Mouse (Mus musculus) intestine, embryonic 16.5 days (tissue): ENCODE data around the gene Cdr2l. TPM values are rescaled to one million over a fixed set of nuclear protein-coding genes. Genes with fewer than 3 reads are reported as not detected.

Experiments
- ATAC-seq: fragments of 200-750 bp; cut with Nextera tagmentation; 2 replicates; pipeline ENCODE4 v1.8.0; 2017; ENCODE audit warnings: moderate TSS enrichment, moderate library complexity
- H3K27ac ChIP-seq: fragments of 300-500 bp; sonication (generic); 2 replicates; pipeline ENCODE4 v1.5.1; 2014; ENCODE audit warnings: mild to moderate bottlenecking, low read length
- H3K27me3 ChIP-seq: fragments of 300-500 bp; sonication (generic); replicated peaks from 2 replicates; pipeline ENCODE4 v1.6.1; 2014; ENCODE audit warnings: low read length, control low read depth, mixed read lengths; ENCODE audit not compliant: control insufficient read depth, insufficient read depth
- H3K36me3 ChIP-seq: fragments of 300-500 bp; sonication (generic); 2 replicates; pipeline ENCODE4 v1.6.1; 2014; ENCODE audit warnings: low read length, control low read depth; ENCODE audit not compliant: control insufficient read depth, insufficient read depth
- H3K4me1 ChIP-seq: fragments of 300-500 bp; sonication (generic); 2 replicates; pipeline ENCODE4 v1.6.1; 2014; ENCODE audit warnings: low read length, control low read depth, mixed read lengths; ENCODE audit not compliant: control insufficient read depth, insufficient read depth
- H3K4me2 ChIP-seq: fragments of 300-500 bp; sonication (generic); 2 replicates; pipeline ENCODE4 v1.6.1; 2014; ENCODE audit warnings: low read depth, low read length, control low read depth
- H3K4me3 ChIP-seq: fragments of 300-500 bp; sonication (generic); 2 replicates; pipeline ENCODE4 v1.5.1; 2014; ENCODE audit warnings: mild to moderate bottlenecking, low read length
- H3K9ac ChIP-seq: fragments of 300-500 bp; sonication (generic); 2 replicates; pipeline ENCODE4 v1.6.1; 2014; ENCODE audit warnings: low read depth, low read length
- H3K9me3 ChIP-seq: fragments of 300-500 bp; sonication (generic); 2 replicates; pipeline ENCODE4 v1.6.1; 2016; ENCODE audit warnings: low read length, control low read depth; ENCODE audit not compliant: control insufficient read depth
- WGBS: fragments of 180-500 bp; shearing (Covaris S2); extraction: QIAGEN DNeasy Blood & Tissue Kit; methylation state at CpG from one replicate; pipeline ENCODE4 v1.1.7; 2014; 5-methylcytosine and 5-hydroxymethylcytosine counted together
- polyA plus RNA-seq: library from polyadenylated mRNA; unstranded; fragments of >200 nt; fragmentation: Nextera tagmentation; extraction: Ambion mirVana; gene quantifications from 2 replicates; pipeline ENCODE4 v1.2.1, GENCODE M21; 2015

Cdr2l gene
- polyA plus RNA-seq: 4.6 and 5.1 TPM in 2 replicates

DNA sequence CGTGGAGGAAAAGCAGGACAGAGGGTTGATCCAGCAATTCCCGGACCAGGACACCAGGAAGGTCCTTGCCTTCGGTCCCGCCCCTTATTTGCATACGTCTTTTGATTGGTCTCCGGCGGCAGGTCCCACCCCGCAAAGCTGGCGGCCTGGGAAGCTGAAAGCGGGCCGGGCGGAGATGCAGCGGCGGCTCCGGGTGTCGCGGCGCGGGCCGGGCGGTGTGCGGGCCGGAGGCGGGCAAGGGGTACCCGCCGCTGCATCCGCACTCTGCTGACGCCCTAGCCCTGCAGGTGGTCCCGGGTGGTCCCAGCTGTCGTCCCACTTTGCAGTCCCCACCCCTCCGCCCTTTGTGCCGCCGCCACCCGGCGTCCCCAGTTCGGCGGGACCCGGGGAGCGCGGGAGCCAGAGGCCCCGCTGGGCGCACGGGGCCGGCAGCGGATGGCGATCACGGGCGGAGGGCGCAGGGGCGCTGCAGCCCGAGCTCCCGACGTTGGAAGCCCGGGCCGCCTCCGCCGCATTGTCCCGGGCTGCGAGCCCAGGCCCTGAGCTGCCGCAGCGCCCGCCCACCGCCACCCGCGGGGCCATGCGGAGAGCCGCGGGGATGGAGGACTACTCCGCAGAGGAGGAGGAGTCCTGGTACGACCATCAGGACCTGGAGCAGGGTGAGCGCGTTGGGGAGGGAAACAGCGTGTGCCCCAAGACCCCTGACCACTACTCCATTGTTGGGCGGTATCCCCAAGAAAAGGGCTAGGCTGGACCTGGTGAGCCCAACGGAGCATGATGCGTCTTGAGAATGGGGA lies at the start of gene Cdr2l:
Gene Cdr2l, plus strand, starts transcription at position 174 of the 797 bp plus-strand sequence.
- Histone ChIP-seq H3K9ac (peak within 1 kb of the TSS; percentile 85), H3K27me3 (no peaks in the 10 kb centered on the region), H3K36me3 (no peaks in the 10 kb centered on the region), H3K9me3 (0 out of 2 replicates have a peak, but pooled peaks cover 2% of the 10 kb centered on the region), H3K4me2 (peak within 1 kb of the TSS; percentile 82), H3K4me3 (peak within 1 kb of the TSS; percentile 78), H3K27ac (peak within 1 kb of the TSS; percentile 83), H3K4me1 (peaks cover 27% of the 10 kb centered on the region)
- ATAC-seq: peak; percentile 96
- WGBS: 0% methylated on average over 69 of the region's 76 CpGs

DNA sequence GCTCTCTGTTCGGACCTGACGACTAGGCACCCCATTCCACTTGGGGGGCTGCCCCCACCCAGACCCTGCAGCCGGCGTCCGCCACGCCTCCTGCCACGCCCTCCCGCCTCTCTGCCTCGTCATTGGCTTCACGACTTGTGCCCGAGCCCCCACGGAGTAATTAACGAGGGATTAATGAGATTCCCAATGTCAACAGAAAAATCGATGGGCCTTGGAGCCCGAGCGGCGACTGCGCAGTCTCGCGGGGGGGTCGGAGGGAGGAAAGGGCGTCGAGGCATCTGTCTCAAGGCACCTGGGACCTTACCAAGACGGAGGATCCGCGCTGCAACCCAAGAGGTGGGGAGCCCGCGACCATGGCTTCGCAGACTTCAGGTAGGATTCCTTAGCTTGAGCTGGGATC lies 47.2 kb upstream of the Cdr2l start, which contains the start of gene Otop3:
Gene Otop3, plus strand, starts transcription at position 201 of the 400 bp plus-strand sequence.
- peaks cover 11% of the 10 kb centered on the region for H3K4me1 ChIP-seq
- H3K9me3 ChIP-seq: no peaks in the 10 kb centered on the region
- peak within 1 kb of the TSS; percentile 23; the same call in 1 of the 2 replicates for H3K4me3 ChIP-seq
- no peak within 1 kb of the TSS for H3K27ac ChIP-seq
- 5% methylated on average over 29 of the region's 29 CpGs for WGBS
- peak within 1 kb of the TSS; percentile 43 for H3K4me2 ChIP-seq
- no peak within 1 kb of the TSS for H3K9ac ChIP-seq
- peaks cover 38% of the 10 kb centered on the region for H3K27me3 ChIP-seq
- H3K36me3 ChIP-seq: no peaks in the 10 kb centered on the region
- ATAC-seq: no peak

GRCm38 (mm10) chr11:115335223-115335622 lies 46.5 kb upstream of the Cdr2l start:
- Histone ChIP-seq H3K36me3 (no peaks in the 10 kb centered on the region), H3K27me3 (peaks cover 38% of the 10 kb centered on the region), H3K9me3 (no peaks in the 10 kb centered on the region), H3K4me2 (peak overlapping the region; percentile 43; the same call in 1 of the 2 replicates), H3K4me1 (peaks cover 11% of the 10 kb centered on the region), H3K9ac (no peak overlapping the region), H3K27ac (no peak overlapping the region), H3K4me3 (no peak overlapping the region)
- no peak for ATAC-seq
- WGBS: 52% methylated on average over 12 of the region's 12 CpGs

- 17% methylated on average over 6 of the region's 6 CpGs for WGBS
- no peak overlapping the region for H3K4me3 ChIP-seq
- no peak for ATAC-seq
Observed at GRCm38 (mm10) chr11:115336115-115336514, 45.6 kb upstream of the Cdr2l start.

GRCm38 (mm10) chr11:115337350-115337749 lies 44.4 kb upstream of the Cdr2l start:
- Histone ChIP-seq H3K27me3 (peaks cover 34% of the 10 kb centered on the region), H3K27ac (no peak overlapping the region), H3K9ac (no peak overlapping the region), H3K4me3 (no peak overlapping the region), H3K36me3 (no peaks in the 10 kb centered on the region), H3K9me3 (no peaks in the 10 kb centered on the region), H3K4me2 (no peak overlapping the region), H3K4me1 (peaks cover 11% of the 10 kb centered on the region)
- 49% methylated on average over 3 of the region's 3 CpGs for WGBS
- ATAC-seq: peak; percentile 74

More at GRCm38 (mm10) chr11:115336115-115336514, 45.6 kb upstream of the Cdr2l start:
- Histone ChIP-seq H3K27ac (no peak overlapping the region), H3K9ac (no peak overlapping the region), H3K36me3 (no peaks in the 10 kb centered on the region), H3K27me3 (peaks cover 38% of the 10 kb centered on the region), H3K9me3 (no peaks in the 10 kb centered on the region), H3K4me2 (no peak overlapping the region), H3K4me1 (peaks cover 11% of the 10 kb centered on the region)

GRCm38 (mm10) chr11:115337826-115338225 lies 43.9 kb upstream of the Cdr2l start:
- H3K36me3 ChIP-seq: no peaks in the 10 kb centered on the region
- peaks cover 33% of the 10 kb centered on the region for H3K27me3 ChIP-seq
- H3K9me3 ChIP-seq: no peaks in the 10 kb centered on the region
- no peak overlapping the region for H3K27ac ChIP-seq
- H3K4me3 ChIP-seq: no peak overlapping the region
- 0 out of 2 replicates have a peak, but pooled peaks have one; percentile 34 for ATAC-seq
- no peak overlapping the region for H3K9ac ChIP-seq
- 33% methylated on average over 1 of the region's 1 CpGs for WGBS
- no peak overlapping the region for H3K4me2 ChIP-seq
- peaks cover 11% of the 10 kb centered on the region for H3K4me1 ChIP-seq

- Histone ChIP-seq H3K9me3 (no peaks in the 10 kb centered on the region), H3K9ac (no peak overlapping the region), H3K27ac (no peak overlapping the region), H3K27me3 (peaks cover 14% of the 10 kb centered on the region), H3K36me3 (no peaks in the 10 kb centered on the region), H3K4me3 (no peak overlapping the region), H3K4me1 (peaks cover 14% of the 10 kb centered on the region), H3K4me2 (no peak overlapping the region)
- ATAC-seq: no peak
- WGBS: 64% methylated on average over 2 of the region's 2 CpGs
Observed at GRCm38 (mm10) chr11:115341246-115341645, 40.5 kb upstream of the Cdr2l start.

DNA sequence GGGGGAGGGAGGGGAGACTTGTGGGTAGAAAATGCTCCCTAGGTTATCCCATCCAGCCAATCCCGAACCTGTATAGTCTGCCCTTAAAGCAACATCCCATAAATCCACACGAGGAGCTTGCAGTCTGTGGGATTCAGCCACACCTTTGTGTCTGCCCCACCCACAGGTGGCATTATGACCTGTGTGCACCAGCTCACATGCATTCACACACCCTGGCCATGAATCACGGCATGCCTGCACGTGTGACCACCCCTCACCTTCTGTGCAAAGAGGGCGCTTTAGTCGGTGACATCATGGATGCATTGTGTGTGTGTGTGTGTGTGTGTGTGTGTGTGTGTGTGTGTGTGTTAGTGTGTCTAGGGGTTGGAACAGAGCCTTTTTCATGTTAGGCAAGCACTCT lies 39.9 kb upstream of the Cdr2l start:
- 0 out of 2 replicates have a peak, but pooled peaks have one; percentile 25 for ATAC-seq
- no peaks in the 10 kb centered on the region for H3K36me3 ChIP-seq
- 64% methylated on average over 6 of the region's 6 CpGs for WGBS
- no peak overlapping the region for H3K4me3 ChIP-seq
- H3K27ac ChIP-seq: no peak overlapping the region
- H3K27me3 ChIP-seq: peaks cover 12% of the 10 kb centered on the region
- no peak overlapping the region for H3K9ac ChIP-seq
- H3K4me1 ChIP-seq: peaks cover 21% of the 10 kb centered on the region
- no peaks in the 10 kb centered on the region for H3K9me3 ChIP-seq
- no peak overlapping the region for H3K4me2 ChIP-seq

DNA sequence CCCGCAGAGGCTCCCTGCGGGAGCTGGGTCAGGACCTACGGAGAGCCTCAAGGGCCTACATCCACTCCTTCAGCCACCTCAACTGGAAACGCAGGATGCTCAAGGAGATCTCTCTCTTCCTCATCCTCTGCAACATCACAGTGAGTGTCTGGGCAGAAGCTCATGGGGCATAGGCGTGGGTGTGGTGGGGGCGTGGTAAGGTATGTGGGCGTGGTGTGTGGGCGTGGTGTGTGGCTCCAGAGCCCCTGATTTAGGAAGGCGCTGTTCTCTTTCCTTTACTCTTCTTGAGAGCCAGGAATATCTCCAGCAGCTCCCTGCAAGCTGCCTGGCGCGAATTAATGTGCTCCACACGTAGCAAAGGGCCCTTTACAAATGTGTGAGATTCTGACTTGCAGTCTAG lies 36.7 kb upstream of the Cdr2l start:
- H3K9me3 ChIP-seq: no peaks in the 10 kb centered on the region
- no peak overlapping the region for H3K27ac ChIP-seq
- no peaks in the 10 kb centered on the region for H3K36me3 ChIP-seq
- ATAC-seq: no peak
- no peak overlapping the region for H3K4me2 ChIP-seq
- peaks cover 25% of the 10 kb centered on the region for H3K4me1 ChIP-seq
- peaks cover 8% of the 10 kb centered on the region for H3K27me3 ChIP-seq
- WGBS: 14% methylated on average over 12 of the region's 12 CpGs
- H3K4me3 ChIP-seq: no peak overlapping the region
- H3K9ac ChIP-seq: no peak overlapping the region
